Mouse (Mus musculus): ENCODE data around the gene Spo11.

DNA sequence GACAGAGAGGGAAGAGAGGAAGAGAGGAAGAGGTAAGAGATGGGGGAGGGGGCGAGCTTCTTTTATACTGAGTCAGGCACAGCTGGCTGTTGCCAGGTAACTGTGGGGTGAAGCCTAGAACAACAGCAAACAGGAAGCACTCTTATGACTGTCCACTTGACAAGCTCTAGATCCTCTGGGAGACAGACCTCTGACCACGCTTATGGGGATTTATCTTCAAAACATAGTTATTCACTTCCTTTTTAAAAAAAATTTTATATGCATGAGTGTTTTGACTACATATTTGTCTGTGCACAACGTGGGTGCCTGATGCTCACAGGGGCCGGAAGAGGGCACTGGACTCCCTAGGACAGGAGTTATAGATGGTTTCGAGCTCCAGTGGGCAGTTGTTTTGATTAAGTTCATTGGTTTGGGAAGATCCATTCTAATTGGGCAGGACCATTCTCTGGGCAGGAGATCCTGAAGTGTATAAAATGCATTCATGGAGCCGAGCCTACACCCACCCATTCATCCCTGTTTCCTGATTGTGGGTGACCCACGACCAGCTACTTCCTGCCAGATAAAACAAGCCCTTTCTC is 750 bp upstream of the Spo11 start:
- TF ChIP-seq CTCF (IDR thresholded peaks at IDR 0.05; ENCODE audit: control insufficient read depth, insufficient read depth, low read length) (peak; percentile 17; the same call in 1 of the 2 replicates), POLR2A (IDR thresholded peaks at IDR 0.05; ENCODE audit: borderline replicate concordance, control insufficient read depth, low read depth, low read length) (no peak)
